Mouse (Mus musculus): Measurements from ENCODE around the gene Psmd2.

DNA sequence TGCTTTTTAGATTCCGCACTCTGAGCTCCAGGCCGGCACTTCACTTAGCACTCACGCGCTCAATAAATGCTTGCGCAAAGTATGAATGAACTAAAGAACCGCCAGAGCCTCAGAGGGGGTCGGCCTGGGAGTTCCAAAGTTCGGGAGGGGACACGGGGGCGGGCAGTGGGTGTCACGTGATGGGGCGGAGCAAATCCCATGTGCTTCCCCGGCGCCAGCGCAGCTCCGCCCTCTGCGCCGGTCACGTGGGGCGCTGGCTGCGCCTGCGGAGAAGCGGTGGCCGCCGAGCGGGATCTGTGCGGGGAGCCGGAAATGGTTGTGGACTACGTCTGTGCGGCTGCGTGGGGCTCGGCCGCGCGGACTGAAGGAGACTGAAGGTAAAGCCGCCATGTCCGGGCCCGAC lies 21.0 kb downstream of the Psmd2 start:
- TF ChIP-seq CTCF (IDR thresholded peaks at IDR 0.05; ENCODE audit: extremely low read depth, insufficient read depth, insufficient read length, insufficient replicate concordance) = no peak
- TF ChIP-seq POLR2A (IDR thresholded peaks at IDR 0.05; ENCODE audit: low read depth, low read length) = peak; percentile 67

Measured in spleen, adult 2 months (tissue).